Mouse (Mus musculus) kidney, adult 2 months (tissue): ENCODE results near the gene Rab27a.

Experiments used
- CTCF ChIP-seq: fragments of 200-500 bp; conservative IDR thresholded peaks from 2 replicates; pipeline ENCODE4 v1.5.1; 2011; ENCODE audit warnings: low read depth, mild to moderate bottlenecking, control low read depth, low read length, moderate library complexity, mixed read lengths; ENCODE audit not compliant: insufficient read depth, insufficient read length
- POLR2A ChIP-seq: fragments of 200-500 bp; IDR thresholded peaks from one replicate; pipeline ENCODE4 v1.6.1; 2011; ENCODE audit warnings: low read depth, low read length, control low read depth

DNA sequence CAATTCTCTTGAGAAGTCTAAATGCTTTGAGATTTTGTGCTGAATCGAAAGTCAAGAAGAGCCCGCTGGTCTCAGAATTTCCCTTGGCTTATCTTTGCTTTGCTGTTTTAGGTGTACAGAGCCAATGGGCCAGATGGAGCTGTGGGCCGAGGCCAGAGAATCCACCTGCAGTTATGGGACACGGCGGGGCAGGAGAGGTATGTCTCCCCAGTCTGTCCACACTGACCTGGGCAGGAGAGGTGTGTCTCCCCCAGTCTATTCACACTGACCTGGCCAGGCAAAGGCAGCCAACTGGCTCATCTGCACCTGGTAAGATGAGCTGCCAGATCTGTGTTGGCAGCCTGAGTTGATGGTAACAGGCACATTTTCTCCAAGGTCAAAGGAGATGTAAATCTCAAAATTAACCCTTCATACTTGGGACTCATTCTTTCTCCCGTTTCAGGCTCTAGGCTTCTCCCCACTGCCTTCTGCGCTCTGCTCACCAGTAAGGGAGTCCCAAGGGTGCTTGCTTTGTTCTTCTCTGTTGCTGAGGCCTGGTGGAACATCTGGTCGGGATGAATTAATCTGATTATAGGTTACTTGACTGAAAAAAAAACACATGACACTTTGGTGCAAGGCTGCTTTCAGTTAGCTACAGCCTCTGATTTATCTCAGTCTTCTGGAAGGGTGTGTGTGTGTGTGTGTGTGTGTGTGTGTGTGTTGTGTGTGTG, 37.8 kb downstream of the Rab27a start:
- TF ChIP-seq CTCF (no peak), POLR2A (no peak)
